Mouse (Mus musculus): Measurements from ENCODE around the gene Cdh8.

GRCm38 (mm10) chr8:99349456-99349855 lies 66.8 kb downstream of the Cdh8 start:
- TF ChIP-seq GATA1 (IDR thresholded peaks at IDR 0.05; ENCODE audit: borderline replicate concordance, low read length) = no peak
- no peak for TF ChIP-seq FLI1 (IDR thresholded peaks at IDR 0.05; ENCODE audit: low read length)

All from megakaryocyte, embryonic 14.5 days (primary cell).